Mouse (Mus musculus): ENCODE measurements at regions not wholly inside any gene's neighbourhood (a gene's known extent, or its start where the extent isn't known, plus 50 kb on each side); places are given as distances from the start of the nearest gene placed in this dataset.
A peak's percentile ranks its signal among the peaks of the same experiment; 100 is the strongest.

DNA sequence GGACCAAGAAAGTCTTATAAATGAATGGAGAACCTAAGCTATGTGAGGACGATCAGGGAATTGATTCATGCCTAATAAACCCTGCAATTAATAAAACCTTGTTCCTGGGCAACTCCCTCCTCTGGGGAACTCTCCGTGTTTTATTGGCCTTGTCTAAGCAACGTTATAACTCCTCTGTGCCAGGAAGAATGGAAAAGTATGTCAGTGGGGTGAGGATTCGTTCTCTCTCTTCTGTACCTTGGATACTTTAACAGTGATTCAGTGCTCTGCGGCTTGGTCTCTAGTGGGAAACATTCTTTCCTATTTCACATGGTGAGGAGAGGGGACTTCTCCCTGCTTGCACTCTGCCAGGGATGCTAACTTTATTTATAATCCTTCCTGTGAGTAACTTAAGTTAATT is 417.4 kb upstream of the Cdh6 start:
- Histone ChIP-seq H3K4me1 (replicated peaks) (no peaks in the 10 kb centered on the region), H3K27ac (no peak overlapping the region), H3K27me3 (no peaks in the 10 kb centered on the region), H3K4me3 (replicated peaks) (no peak overlapping the region), H3K9me3 (no peaks in the 10 kb centered on the region), H3K9ac (replicated peaks) (no peak overlapping the region), H3K4me2 (replicated peaks) (no peak overlapping the region), H3K36me3 (no peaks in the 10 kb centered on the region)
- 68% methylated on average over 5 of the region's 5 CpGs for WGBS
- no peak for ATAC-seq

DNA sequence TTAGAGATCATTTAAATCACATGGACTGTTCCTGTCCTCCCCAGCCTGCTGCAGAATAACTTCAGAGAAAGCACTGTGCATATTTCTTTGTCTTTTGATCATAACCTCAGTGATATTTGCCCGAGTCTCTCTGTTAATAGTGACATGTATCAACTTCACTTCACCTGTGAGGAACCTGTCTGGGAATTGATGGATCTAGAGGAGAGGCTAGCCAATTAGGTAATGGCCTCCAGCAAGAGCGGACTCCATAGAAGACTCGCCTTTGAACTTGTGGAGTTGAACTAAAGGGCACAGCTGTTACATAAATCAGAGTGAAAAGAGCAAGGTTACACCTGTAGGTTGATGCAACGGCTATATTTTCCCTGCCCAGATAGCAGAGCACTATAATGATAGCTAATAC is 409.8 kb upstream of the Cdh6 start:
- WGBS, result 74% methylated on average over 4 of the region's 4 CpGs
- H3K27me3 ChIP-seq, result no peaks in the 10 kb centered on the region
- ATAC-seq, result peak; percentile 65

DNA sequence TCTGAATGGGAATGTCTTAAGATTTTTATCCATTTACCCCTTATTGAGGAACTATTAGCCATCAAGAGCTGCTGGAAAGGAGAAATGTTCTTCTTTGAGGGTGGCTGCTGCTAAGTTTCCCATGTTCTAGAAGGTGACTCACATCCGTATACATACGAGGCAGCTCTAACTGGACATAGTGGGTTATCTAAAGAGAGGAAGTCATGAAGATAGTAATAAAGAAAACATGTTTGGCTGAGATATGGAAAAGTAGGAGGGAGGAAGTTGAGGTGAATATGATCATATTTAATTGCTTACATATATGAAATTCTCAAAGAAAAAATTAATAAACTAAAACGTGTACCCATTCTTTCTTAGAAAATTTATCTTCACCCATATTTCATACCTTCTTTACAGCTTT is 408.7 kb upstream of the Cdh6 start:
- Histone ChIP-seq H3K4me2 (replicated peaks) (no peak overlapping the region), H3K4me3 (replicated peaks) (no peak overlapping the region), H3K9ac (replicated peaks) (no peak overlapping the region), H3K36me3 (no peaks in the 10 kb centered on the region), H3K27me3 (no peaks in the 10 kb centered on the region), H3K4me1 (replicated peaks) (no peaks in the 10 kb centered on the region), H3K27ac (no peak overlapping the region), H3K9me3 (no peaks in the 10 kb centered on the region)
- ATAC-seq, result no peak
- WGBS, result 91% methylated on average over 3 of the region's 3 CpGs

More for the DNA sequence above, 409.8 kb upstream of the Cdh6 start:
- no peak overlapping the region for H3K27ac ChIP-seq
- H3K9ac ChIP-seq (replicated peaks), result no peak overlapping the region
- no peaks in the 10 kb centered on the region for H3K9me3 ChIP-seq
- H3K4me1 ChIP-seq (replicated peaks), result no peaks in the 10 kb centered on the region
- H3K4me3 ChIP-seq (replicated peaks), result no peak overlapping the region
- no peak overlapping the region for H3K4me2 ChIP-seq (replicated peaks)
- no peaks in the 10 kb centered on the region for H3K36me3 ChIP-seq

DNA sequence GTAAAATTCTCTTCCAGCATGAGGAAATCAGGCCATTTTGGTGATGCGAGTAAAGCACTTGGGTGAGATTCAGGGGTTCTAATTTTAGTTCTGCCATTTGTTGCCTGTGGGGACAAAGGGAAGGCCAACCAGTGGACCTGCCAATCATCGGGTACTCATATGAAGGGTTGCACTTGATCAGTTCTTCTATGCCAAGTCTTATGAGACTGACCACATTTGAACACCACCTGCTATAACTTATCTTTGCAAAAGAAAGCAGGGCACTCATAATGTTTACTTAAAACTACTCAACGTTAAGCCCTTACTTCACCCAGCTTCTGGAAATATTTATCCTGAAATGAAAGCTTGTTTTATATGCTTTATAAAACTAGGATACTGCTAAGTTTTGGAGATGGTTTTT is 400.1 kb upstream of the Cdh6 start:
- no peak for ATAC-seq
- Histone ChIP-seq H3K4me1 (replicated peaks) (no peaks in the 10 kb centered on the region), H3K9ac (replicated peaks) (no peak overlapping the region), H3K36me3 (no peaks in the 10 kb centered on the region), H3K27me3 (no peaks in the 10 kb centered on the region), H3K27ac (no peak overlapping the region), H3K4me3 (replicated peaks) (no peak overlapping the region), H3K4me2 (replicated peaks) (no peak overlapping the region), H3K9me3 (no peaks in the 10 kb centered on the region)
- 98% methylated on average over 3 of the region's 3 CpGs for WGBS

- Histone ChIP-seq H3K4me2 (replicated peaks) (no peak overlapping the region), H3K9ac (replicated peaks) (no peak overlapping the region), H3K4me3 (replicated peaks) (no peak overlapping the region), H3K27me3 (no peaks in the 10 kb centered on the region), H3K4me1 (replicated peaks) (no peaks in the 10 kb centered on the region), H3K36me3 (no peaks in the 10 kb centered on the region), H3K27ac (no peak overlapping the region), H3K9me3 (no peaks in the 10 kb centered on the region)
- ATAC-seq, result no peak
Observed at GRCm38 (mm10) chr15:13560920-13561319, 387.4 kb upstream of the Cdh6 start.

DNA sequence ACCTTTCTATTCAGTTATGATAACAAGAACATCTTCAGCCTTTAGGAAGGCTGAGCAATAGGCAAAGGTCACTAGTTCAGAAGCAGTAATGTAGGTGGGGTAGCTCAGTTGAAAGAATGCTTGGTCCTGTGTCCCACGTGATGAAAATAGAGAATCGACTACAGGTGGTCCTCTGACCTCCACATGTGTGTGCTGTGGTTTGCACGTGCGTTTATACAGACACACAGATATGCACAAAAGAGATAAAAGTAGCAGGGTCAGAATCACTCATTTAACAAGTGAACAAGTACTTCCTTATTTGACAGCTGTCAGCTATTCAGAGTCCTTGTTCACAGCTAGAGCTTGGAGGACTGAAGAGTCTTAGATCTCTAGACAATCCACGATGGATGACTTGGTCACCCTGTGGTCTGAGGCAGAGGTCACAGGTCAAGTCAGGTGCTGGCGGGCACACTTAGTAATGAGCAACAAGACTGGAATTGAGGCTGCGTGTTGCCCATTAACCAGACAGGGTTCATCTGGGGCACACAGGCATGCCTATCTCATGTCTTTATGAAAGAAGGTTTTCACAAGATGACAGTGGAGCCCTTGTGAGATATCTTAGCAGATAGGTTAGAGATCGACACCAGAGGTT is 375.8 kb upstream of the Cdh6 start:
- H3K9me3 ChIP-seq, result no peaks in the 10 kb centered on the region
- H3K9ac ChIP-seq (replicated peaks), result no peak overlapping the region
- H3K27ac ChIP-seq, result no peak overlapping the region
- H3K36me3 ChIP-seq, result no peaks in the 10 kb centered on the region
- H3K4me3 ChIP-seq (replicated peaks), result no peak overlapping the region
- H3K4me1 ChIP-seq (replicated peaks), result no peaks in the 10 kb centered on the region
- ATAC-seq, result peak; percentile 48; the same call in 1 of the 2 replicates
- H3K27me3 ChIP-seq, result no peaks in the 10 kb centered on the region
- H3K4me2 ChIP-seq (replicated peaks), result no peak overlapping the region
- WGBS, result 63% methylated on average over 8 of the region's 8 CpGs

DNA sequence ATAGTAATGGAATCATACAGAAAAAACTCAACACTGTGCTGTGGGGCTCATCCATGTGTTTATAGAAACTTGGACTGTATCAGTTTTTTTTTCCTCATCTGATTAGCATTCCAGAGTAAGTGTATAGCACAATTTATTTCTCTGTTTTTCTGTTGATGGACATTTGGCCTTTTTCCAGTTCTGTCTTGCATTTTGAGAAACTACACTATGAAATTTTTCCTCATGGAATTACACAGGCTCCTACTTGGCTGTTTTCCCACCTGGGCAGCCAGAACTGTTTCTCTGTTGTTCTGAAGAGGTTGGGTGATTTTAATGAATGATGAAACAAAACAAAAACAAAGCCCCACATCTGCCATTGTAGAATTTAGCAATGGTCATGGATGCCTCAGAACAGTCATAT is 366.6 kb upstream of the Cdh6 start:
- Histone ChIP-seq H3K27me3 (no peaks in the 10 kb centered on the region), H3K4me3 (replicated peaks) (no peak overlapping the region), H3K9me3 (no peaks in the 10 kb centered on the region), H3K27ac (no peak overlapping the region), H3K4me2 (replicated peaks) (no peak overlapping the region), H3K4me1 (replicated peaks) (no peaks in the 10 kb centered on the region), H3K36me3 (no peaks in the 10 kb centered on the region), H3K9ac (replicated peaks) (no peak overlapping the region)
- no peak for ATAC-seq

GRCm38 (mm10) chr15:13534017-13534416 is 360.5 kb upstream of the Cdh6 start:
- WGBS, result 68% methylated on average over 2 of the region's 2 CpGs
- Histone ChIP-seq H3K9me3 (no peaks in the 10 kb centered on the region), H3K36me3 (no peaks in the 10 kb centered on the region), H3K27me3 (no peaks in the 10 kb centered on the region), H3K9ac (replicated peaks) (no peak overlapping the region), H3K27ac (no peak overlapping the region), H3K4me1 (replicated peaks) (no peaks in the 10 kb centered on the region), H3K4me3 (replicated peaks) (no peak overlapping the region), H3K4me2 (replicated peaks) (no peak overlapping the region)
- no peak for ATAC-seq

GRCm38 (mm10) chr15:13529960-13530359 is 356.5 kb upstream of the Cdh6 start:
- H3K36me3 ChIP-seq, result no peaks in the 10 kb centered on the region
- H3K27ac ChIP-seq, result no peak overlapping the region
- H3K4me3 ChIP-seq (replicated peaks), result no peak overlapping the region
- H3K27me3 ChIP-seq, result no peaks in the 10 kb centered on the region
- 64% methylated on average over 3 of the region's 3 CpGs for WGBS
- H3K4me1 ChIP-seq (replicated peaks), result no peaks in the 10 kb centered on the region
- no peak for ATAC-seq
- no peak overlapping the region for H3K4me2 ChIP-seq (replicated peaks)
- H3K9me3 ChIP-seq, result no peaks in the 10 kb centered on the region
- H3K9ac ChIP-seq (replicated peaks), result no peak overlapping the region

DNA sequence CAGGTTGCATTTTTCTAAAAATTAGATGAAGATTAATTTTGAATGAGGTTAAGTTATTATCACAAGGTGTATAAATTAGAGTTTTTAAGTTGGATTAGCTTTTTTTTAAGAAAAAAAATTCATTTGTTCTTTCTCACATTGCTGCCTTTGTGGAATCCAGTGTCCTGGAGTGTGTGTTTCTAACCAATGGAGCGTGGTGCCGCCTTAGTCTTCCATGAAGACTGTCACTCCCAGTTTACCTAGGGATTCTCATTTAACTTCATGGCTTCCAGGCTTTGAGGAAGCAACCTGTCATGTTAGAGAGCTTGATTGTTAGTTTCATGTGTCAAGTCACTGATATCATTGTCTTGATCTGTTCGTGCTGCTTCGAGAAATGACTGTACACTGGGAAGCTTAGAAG is 355.6 kb upstream of the Cdh6 start:
- Histone ChIP-seq H3K4me1 (replicated peaks) (no peaks in the 10 kb centered on the region), H3K9ac (replicated peaks) (no peak overlapping the region), H3K9me3 (no peaks in the 10 kb centered on the region), H3K4me2 (replicated peaks) (no peak overlapping the region), H3K27me3 (no peaks in the 10 kb centered on the region), H3K36me3 (no peaks in the 10 kb centered on the region), H3K27ac (no peak overlapping the region), H3K4me3 (replicated peaks) (no peak overlapping the region)
- no peak for ATAC-seq
- WGBS, result 71% methylated on average over 4 of the region's 4 CpGs
